Mouse (Mus musculus) cortical plate, adult 2 months (tissue): ENCODE data around the gene Gm49322.
A peak's percentile ranks its signal among the peaks of the same experiment; 100 is the strongest.

Source experiments
- CTCF ChIP-seq: fragments of 200-500 bp; IDR thresholded peaks from 2 replicates; pipeline ENCODE4 v1.5.1; 2011; ENCODE audit warnings: mild to moderate bottlenecking, control low read depth, low read length; ENCODE audit not compliant: insufficient read depth; ENCODE audit errors: extremely low read depth
- POLR2A ChIP-seq: fragments of 200-500 bp; IDR thresholded peaks from 2 replicates; pipeline ENCODE4 v1.6.1; 2011; ENCODE audit warnings: mild to moderate bottlenecking, low read length, control low read depth; ENCODE audit not compliant: insufficient read depth; ENCODE audit errors: extremely low read depth

- TF ChIP-seq CTCF (no peak), POLR2A (peak; percentile 62)
Observed at GRCm38 (mm10) chr10:80602698-80603325, 3.0 kb upstream of the Gm49322 start, which contains the start of the genes Scamp4 and Adat3.
